Mouse (Mus musculus) liver, embryonic 14.5 days (tissue): ENCODE measurements around the gene Muc20.

Experiments
- CTCF ChIP-seq: IDR thresholded peaks from 2 replicates; pipeline ENCODE4 v1.5.1; 2016; ENCODE audit warnings: antibody characterized with exemption, low read depth, control low read depth
- EP300 ChIP-seq: IDR thresholded peaks from 2 replicates; pipeline ENCODE4 v1.6.1; 2016; ENCODE audit warnings: antibody characterized with exemption, low read depth

- TF ChIP-seq EP300 (no peak), CTCF (no peak)
These were observed 32.3 kb downstream of the Muc20 start for GRCm38 (mm10) chr16:32764961-32765360.
